Mouse (Mus musculus) adipose tissue, adult 10 weeks (tissue): ENCODE measurements around the gene Ckap2l. TPM values are rescaled to one million over a fixed set of nuclear protein-coding genes. Genes with fewer than 3 reads are reported as not detected.

Experiments used
- polyA plus RNA-seq: library from polyadenylated mRNA; stranded (reverse); fragments of 350-450 nt; fragmentation: Illumina TruSeq; extraction: RNeasy Lipid Tissue Mini Kit (QIAGEN cat#74804); gene quantifications from one replicate; pipeline ENCODE4 v1.2.3, GENCODE M21; 2014; ENCODE audit warnings: low read depth, low replicate concordance

Gene Ckap2l
- polyA plus RNA-seq: 2.0 TPM

DNA sequence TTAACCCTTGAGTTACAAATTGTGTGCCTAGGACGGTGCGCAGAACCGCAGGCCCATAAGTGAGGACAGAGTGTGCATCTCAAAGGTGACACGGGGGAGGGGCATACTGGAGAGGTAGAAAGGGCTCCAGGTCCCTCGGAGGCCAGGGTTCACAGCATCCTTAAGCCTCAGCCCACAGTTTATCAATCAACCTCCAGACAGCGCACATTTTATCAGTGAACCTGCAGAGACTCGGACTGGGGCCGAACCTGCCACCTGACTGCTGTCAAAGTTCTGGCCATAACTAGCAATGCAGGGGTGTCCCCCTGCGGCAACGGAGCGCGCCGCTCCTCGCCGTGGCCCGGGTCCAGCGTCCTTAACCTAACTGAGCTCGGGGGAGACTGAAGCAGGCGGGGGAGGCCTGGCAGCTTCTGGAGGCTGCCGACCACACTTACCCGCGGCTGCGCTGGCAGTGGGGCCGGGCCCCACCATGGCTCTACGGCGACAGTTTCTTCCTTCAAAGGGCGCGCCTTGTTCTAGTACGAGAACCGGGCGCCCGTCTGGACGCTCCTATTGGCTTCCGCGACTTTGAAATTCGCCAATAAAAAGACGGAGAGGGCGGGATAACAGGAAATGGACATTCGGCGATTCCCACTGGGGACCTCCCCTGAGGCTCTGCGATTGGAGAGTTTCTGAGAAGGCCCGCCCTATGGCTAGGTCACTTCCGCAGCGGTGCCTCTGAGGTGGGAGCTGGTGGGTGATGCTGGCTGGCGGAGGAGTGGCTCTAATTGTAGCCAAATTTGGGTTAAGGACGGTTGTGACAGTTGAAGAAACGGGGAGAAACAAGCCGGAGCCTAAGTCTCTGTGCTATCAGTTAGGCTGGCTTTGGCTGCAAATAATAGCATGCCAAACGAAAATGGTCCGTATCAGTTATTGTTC, at the start of gene Ckap2l:
Gene Ckap2l (minus strand): TSS at position 542 of the 918 bp plus-strand sequence.

DNA sequence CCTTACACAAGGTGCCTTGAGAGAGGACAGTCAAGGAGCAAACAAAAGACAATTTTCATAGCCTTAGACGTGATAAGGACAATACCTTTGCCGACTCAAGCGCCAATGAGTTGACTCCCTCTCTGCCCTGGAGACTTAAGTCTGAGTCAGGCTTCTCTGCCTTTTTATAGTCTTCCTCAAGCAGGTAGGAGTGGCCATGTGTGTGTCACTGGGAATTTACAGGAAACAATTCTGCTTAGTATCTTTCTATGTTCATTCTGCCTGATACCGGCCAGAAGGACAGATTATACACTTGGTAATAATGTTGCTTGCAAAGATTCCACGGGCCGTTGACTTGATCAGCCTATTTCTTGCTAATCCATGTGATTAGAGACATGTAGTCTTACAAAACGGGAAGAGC, 12.8 kb upstream of the Ckap2l start, which contains the start of gene Il1a:
Gene Il1a (minus strand): TSS at position 137 of the 400 bp plus-strand sequence.

Other genes with a start within 250 kb of the Ckap2l start
- gene Vinac1, start 249.0 kb downstream of the Ckap2l start, polyA plus RNA-seq: 0.22 TPM
- gene Ttl, start 231.3 kb downstream of the Ckap2l start, polyA plus RNA-seq: 7.2 TPM
- gene Polr1b, start 196.2 kb downstream of the Ckap2l start, polyA plus RNA-seq: 11.9 TPM
- gene Chchd5, start 167.5 kb downstream of the Ckap2l start, polyA plus RNA-seq: 20.7 TPM
- gene Slc20a1, start 98.4 kb downstream of the Ckap2l start, polyA plus RNA-seq: 22.2 TPM
- gene Il1a, start 12.8 kb upstream of the Ckap2l start, polyA plus RNA-seq: not detected
- gene Il1b, start 73.9 kb upstream of the Ckap2l start, polyA plus RNA-seq: 1.6 TPM
- gene F830045P16Rik, start 239.4 kb upstream of the Ckap2l start, polyA plus RNA-seq: not detected